ENCODE assay signal across 9 mouse cellular contexts in the genomic region with DNA sequence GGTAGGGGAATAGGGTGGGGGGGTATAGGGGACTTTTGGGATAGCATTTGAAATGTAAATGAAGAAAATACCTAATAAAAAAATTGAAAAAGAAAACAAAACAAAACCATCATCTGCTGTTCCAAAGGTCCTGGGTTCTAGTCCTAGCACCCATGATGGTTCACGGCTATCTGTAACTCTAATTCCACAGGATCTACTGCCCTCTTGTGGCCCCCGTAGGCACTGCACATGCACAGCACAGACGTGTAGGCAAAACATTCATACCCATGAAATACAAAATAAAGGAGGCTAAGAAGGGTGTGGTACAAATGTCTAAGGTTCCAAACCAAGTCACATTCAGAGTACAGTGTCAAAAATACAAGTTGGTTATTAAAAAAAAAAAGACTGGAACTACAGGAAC. TPM values are rescaled to one million over a fixed set of nuclear protein-coding genes. Genes with fewer than 3 reads are reported as not detected.
DNase-seq lines count a peak whose midpoint lies in the region; ATAC-seq and TF ChIP-seq lines count a peak whose summit lies in the region.
"Had no signal": no experiment of that assay in that cellular context is flagged by ENCODE, and none has a peak within 500 bp of the region (broad histone marks: within the 10 kb centered on the region; RNA-seq: fewer than 3 reads in every experiment).

No protein-coding gene starts in this region.

- intact Hi-C loops in left cerebral cortex, postnatal 10 days (cut with DNase I), result no loop called here

- DNase-seq in embryo, embryonic 10.5 days (ENCODE audit: low spot score), result peak; percentile 35
- DNase-seq in embryo, embryonic 9.5 days (ENCODE audit: extremely low spot score), result no peak
- no peak for DNase-seq in lung, postnatal 0 days (ENCODE audit: low spot score)
- no peak for DNase-seq in lung, postnatal 4 days
- peak; percentile 66 for DNase-seq in cerebellum, adult 8-10 months
- DNase-seq in spleen, adult 2 months (ENCODE audit: low read depth in 1 of 2, low spot score in 2 of 2), result peak in 1 of 2 experiments; percentile 15
- DNase-seq in left cerebral cortex, postnatal 10 days (ENCODE audit: extremely low spot score in 1 of 2, low spot score in 2 of 2), result no peak
- no peak for DNase-seq in right cerebral cortex, postnatal 10 days (ENCODE audit: low spot score in 2 of 2)

- H3K4me1 ChIP-seq in lung, postnatal 0 days (ENCODE audit: insufficient read depth, low read depth, low read length), result no peaks in the 10 kb centered on the region
- no peaks in the 10 kb centered on the region for H3K4me1 ChIP-seq in spleen, adult 2 months (ENCODE audit: control insufficient read depth, insufficient read depth, insufficient read length)

- H3K9ac ChIP-seq in lung, postnatal 0 days (replicated peaks; ENCODE audit: low read depth), result no peak overlapping the region

- no peak for TF ChIP-seq EP300 in lung, postnatal 0 days (IDR thresholded peaks at IDR 0.05)

- no peak overlapping the region for H3K4me2 ChIP-seq in lung, postnatal 0 days (replicated peaks; ENCODE audit: low read depth, low read length)

- no peak overlapping the region for H3K27ac ChIP-seq in lung, postnatal 0 days (ENCODE audit: low read length)
- no peak overlapping the region for H3K27ac ChIP-seq in spleen, adult 2 months (ENCODE audit: insufficient read depth, low read length)

- H3K36me3 ChIP-seq in lung, postnatal 0 days (ENCODE audit: insufficient read depth, low read length), result no peaks in the 10 kb centered on the region
- no peaks in the 10 kb centered on the region for H3K36me3 ChIP-seq in spleen, adult 2 months (ENCODE audit: control insufficient read depth, insufficient read depth, low read length)

- peak; percentile 53 for TF ChIP-seq CTCF in lung, postnatal 0 days (IDR thresholded peaks at IDR 0.05)
- TF ChIP-seq CTCF in spleen, adult 2 months (IDR thresholded peaks at IDR 0.05; ENCODE audit: extremely low read depth, insufficient read depth, insufficient read length, insufficient replicate concordance), result peak; percentile 9; the same call in 1 of the 2 replicates

- no peak for ATAC-seq in lung, postnatal 0 days

- TF ChIP-seq POLR2A in spleen, adult 2 months (IDR thresholded peaks at IDR 0.05; ENCODE audit: low read depth, low read length), result no peak

- no peaks in the 10 kb centered on the region for H3K9me3 ChIP-seq in lung, postnatal 0 days (ENCODE audit: low read length)

- no peaks in the 10 kb centered on the region for H3K27me3 ChIP-seq in lung, postnatal 0 days (replicated peaks; ENCODE audit: insufficient read depth, low read length)
- no peaks in the 10 kb centered on the region for H3K27me3 ChIP-seq in spleen, adult 2 months (ENCODE audit: control insufficient read depth, insufficient read depth, low read length)

- 46% methylated on average over 3 of the region's 3 CpGs for WGBS in lung, postnatal 0 days
- 47% methylated on average over 3 of the region's 3 CpGs for WGBS in spleen, adult 2 months

- no peak overlapping the region for H3K4me3 ChIP-seq in lung, postnatal 0 days (ENCODE audit: low read depth, low read length)
- H3K4me3 ChIP-seq in spleen, adult 2 months (ENCODE audit: extremely low read depth, insufficient read depth, insufficient read length), result no peak overlapping the region

RNA-seq across cellular contexts. Expression of a gene that starts 4.1 kb away (rescaled TPM):
- 0.11 and 0.12 TPM in 2 replicates for polyA plus RNA-seq in lung, postnatal 0 days (2015; fragmentation: Nextera tagmentation; extraction: Ambion mirVana)
- polyA plus RNA-seq in spleen, adult 2 months (2012; rRNA removed), result 0.80 and 1.2 TPM in 2 replicates
- 10 to 100 TPM; 41.9 to 46.4 TPM for total RNA-seq in left cerebral cortex, postnatal 10 days (2021)
- total RNA-seq: hematopoietic stem cell, adult 5-6 weeks had no signal

RNA-seq across cellular contexts. Expression of a gene that starts 26.8 kb away (rescaled TPM):
- 0.04 TPM in 1 of 2 replicates, not detected in the other for polyA plus RNA-seq in lung, postnatal 0 days (2015; fragmentation: Nextera tagmentation; extraction: Ambion mirVana)
- polyA plus RNA-seq in spleen, adult 2 months (2012; rRNA removed), result not detected in 2 replicates
- 10 to 100 TPM; 45.0 to 47.8 TPM for total RNA-seq in left cerebral cortex, postnatal 10 days (2021)
- total RNA-seq: hematopoietic stem cell, adult 5-6 weeks had no signal

Comparison
In these comparisons a context has a peak if more than half of its experiments do, and no peak if none do; other contexts are left out.
1. DNase-seq: peak in embryo, embryonic 10.5 days (single experiment) and cerebellum, adult 8-10 months (single experiment); none in embryo, embryonic 9.5 days (single experiment), lung, postnatal 0 days (single experiment), lung, postnatal 4 days (0 of 2), left cerebral cortex, postnatal 10 days (0 of 2) and right cerebral cortex, postnatal 10 days (0 of 2).